Mouse (Mus musculus): Measurements from ENCODE around the gene Oxt. TPM values are rescaled to one million over a fixed set of nuclear protein-coding genes. Genes with fewer than 3 reads are reported as not detected.

The Oxt gene
- polyA plus RNA-seq, 1 experiment from 2014 or later = not detected

DNA sequence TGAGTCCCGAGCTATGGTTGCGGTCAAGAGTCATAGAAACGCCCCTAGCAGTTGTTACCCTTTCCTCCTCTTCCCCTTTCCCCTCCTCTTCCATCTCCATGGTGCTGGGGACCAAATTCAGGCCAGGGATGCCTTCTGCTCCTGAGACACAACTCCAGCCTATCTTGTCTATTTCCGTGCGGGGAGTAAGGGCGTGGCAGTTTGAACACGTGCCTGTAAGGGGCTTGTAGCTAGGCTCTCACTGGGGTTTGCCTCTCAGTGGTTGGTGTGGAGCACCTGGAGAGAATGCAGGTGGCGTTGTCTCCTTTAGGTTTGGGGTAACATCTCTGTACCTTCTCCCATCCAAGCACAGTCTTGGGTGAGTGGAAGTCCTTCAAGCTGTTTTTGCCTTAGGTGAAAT is 3.8 kb downstream of the Oxt start:
- H3K27ac ChIP-seq (replicated peaks) = no peak overlapping the region
- peaks cover 89% of the 10 kb centered on the region for H3K27me3 ChIP-seq
- peaks cover 32% of the 10 kb centered on the region for H3K4me1 ChIP-seq
- 5% methylated on average over 8 of the region's 8 CpGs for WGBS
- H3K9me3 ChIP-seq (replicated peaks) = no peaks in the 10 kb centered on the region
- ATAC-seq (ENCODE audit: insufficient number of reproducible peaks, low FRiP score, low TSS enrichment, low read depth) = no peak
- H3K4me2 ChIP-seq (replicated peaks) = peak overlapping the region; percentile 64; the same call in 1 of the 2 replicates
- no peaks in the 10 kb centered on the region for H3K36me3 ChIP-seq
- no peak overlapping the region for H3K9ac ChIP-seq
- H3K4me3 ChIP-seq (replicated peaks) = peak overlapping the region; percentile 39

DNA sequence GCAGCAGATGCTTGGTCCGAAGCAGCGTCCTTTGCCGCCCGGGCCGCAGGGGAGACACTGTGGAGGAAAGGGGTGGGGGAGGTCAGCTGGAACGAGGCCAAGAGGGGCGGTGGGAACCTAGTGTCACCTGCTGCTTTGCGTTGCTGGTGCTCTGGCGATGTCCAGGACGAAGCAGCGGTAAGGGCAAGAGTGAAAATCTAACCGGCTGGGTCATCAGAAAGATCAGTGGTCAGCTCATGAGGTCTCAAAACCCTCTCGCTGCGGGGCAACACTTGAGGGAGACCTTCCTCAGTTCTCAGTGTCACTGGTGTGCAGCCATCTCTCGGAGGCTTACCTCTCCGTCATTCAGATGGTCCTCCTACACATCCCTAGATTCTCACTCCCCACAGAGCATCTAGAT is 5.2 kb downstream of the Oxt start:
- H3K36me3 ChIP-seq = no peaks in the 10 kb centered on the region
- no peaks in the 10 kb centered on the region for H3K9me3 ChIP-seq (replicated peaks)
- WGBS = 3% methylated on average over 16 of the region's 16 CpGs
- no peak overlapping the region for H3K27ac ChIP-seq (replicated peaks)
- peaks cover 30% of the 10 kb centered on the region for H3K4me1 ChIP-seq
- no peak for ATAC-seq (ENCODE audit: insufficient number of reproducible peaks, low FRiP score, low TSS enrichment, low read depth)
- peaks cover 75% of the 10 kb centered on the region for H3K27me3 ChIP-seq
- peak overlapping the region; percentile 64 for H3K4me2 ChIP-seq (replicated peaks)
- H3K4me3 ChIP-seq (replicated peaks) = peak overlapping the region; percentile 39
- H3K9ac ChIP-seq = no peak overlapping the region

GRCm38 (mm10) chr2:130582552-130582951 is 6.6 kb downstream of the Oxt start, which contains the start of gene Avp:
Avp (minus strand) TSS chr2:130582554.
- 31% methylated on average over 10 of the region's 10 CpGs for WGBS
- Histone ChIP-seq H3K27me3 (peaks cover 62% of the 10 kb centered on the region), H3K4me3 (replicated peaks) (no peak within 1 kb of the TSS), H3K9me3 (replicated peaks) (no peaks in the 10 kb centered on the region), H3K4me2 (replicated peaks) (peak within 1 kb of the TSS; percentile 64; the same call in 1 of the 2 replicates), H3K4me1 (peaks cover 16% of the 10 kb centered on the region), H3K9ac (no peak within 1 kb of the TSS), H3K36me3 (no peaks in the 10 kb centered on the region), H3K27ac (replicated peaks) (no peak within 1 kb of the TSS)
- ATAC-seq (ENCODE audit: insufficient number of reproducible peaks, low FRiP score, low TSS enrichment, low read depth) = no peak

DNA sequence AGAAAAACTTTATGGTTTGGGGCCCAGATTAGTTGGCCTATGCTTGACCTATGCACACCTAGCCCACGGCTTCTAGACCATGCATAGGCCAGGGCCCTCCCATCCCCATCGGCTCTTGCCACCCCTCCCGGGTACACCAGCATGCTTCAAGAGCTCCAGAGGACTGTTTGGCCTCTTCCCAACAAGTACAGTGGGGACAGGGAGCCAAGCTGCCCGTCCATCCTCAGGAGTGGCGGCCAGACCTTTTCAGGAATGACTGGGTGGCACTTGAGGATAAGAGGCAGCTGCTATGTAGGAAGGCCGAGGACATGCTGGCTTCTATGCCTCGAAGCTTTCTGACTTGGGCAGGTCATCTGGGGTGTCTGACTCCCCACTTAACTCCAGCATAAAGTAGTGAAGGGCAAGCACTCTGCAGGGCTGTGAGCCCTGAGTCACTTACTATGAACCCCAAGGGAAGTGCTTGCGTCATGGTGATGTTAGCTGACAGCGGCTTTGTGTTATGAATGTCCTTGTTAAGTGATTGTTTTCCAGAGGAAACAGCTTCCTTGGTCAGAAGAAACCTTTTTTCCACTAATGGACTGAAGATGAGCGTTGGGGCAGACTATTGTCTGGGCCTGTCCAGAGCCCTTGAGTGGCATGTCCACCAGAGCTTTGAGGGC is 8.1 kb downstream of the Oxt start:
- no peak for ATAC-seq (ENCODE audit: insufficient number of reproducible peaks, low FRiP score, low TSS enrichment, low read depth)
- 81% methylated on average over 10 of the region's 10 CpGs for WGBS
- H3K9me3 ChIP-seq (replicated peaks) = no peaks in the 10 kb centered on the region
- H3K4me2 ChIP-seq (replicated peaks) = no peak overlapping the region
- no peak overlapping the region for H3K27ac ChIP-seq (replicated peaks)
- H3K27me3 ChIP-seq = peaks cover 47% of the 10 kb centered on the region
- no peaks in the 10 kb centered on the region for H3K36me3 ChIP-seq
- H3K4me1 ChIP-seq = peaks cover 13% of the 10 kb centered on the region
- H3K9ac ChIP-seq = no peak overlapping the region
- H3K4me3 ChIP-seq (replicated peaks) = no peak overlapping the region

- Histone ChIP-seq H3K9ac (no peak overlapping the region), H3K4me1 (peaks cover 3% of the 10 kb centered on the region), H3K27me3 (peaks cover 27% of the 10 kb centered on the region), H3K27ac (replicated peaks) (no peak overlapping the region), H3K9me3 (replicated peaks) (no peaks in the 10 kb centered on the region), H3K4me2 (replicated peaks) (no peak overlapping the region), H3K4me3 (replicated peaks) (no peak overlapping the region), H3K36me3 (peaks cover 10% of the 10 kb centered on the region)
- WGBS = 80% methylated on average over 6 of the region's 6 CpGs
- no peak for ATAC-seq (ENCODE audit: insufficient number of reproducible peaks, low FRiP score, low TSS enrichment, low read depth)
These were observed 10.0 kb downstream of the Oxt start for GRCm38 (mm10) chr2:130586016-130586415.

DNA sequence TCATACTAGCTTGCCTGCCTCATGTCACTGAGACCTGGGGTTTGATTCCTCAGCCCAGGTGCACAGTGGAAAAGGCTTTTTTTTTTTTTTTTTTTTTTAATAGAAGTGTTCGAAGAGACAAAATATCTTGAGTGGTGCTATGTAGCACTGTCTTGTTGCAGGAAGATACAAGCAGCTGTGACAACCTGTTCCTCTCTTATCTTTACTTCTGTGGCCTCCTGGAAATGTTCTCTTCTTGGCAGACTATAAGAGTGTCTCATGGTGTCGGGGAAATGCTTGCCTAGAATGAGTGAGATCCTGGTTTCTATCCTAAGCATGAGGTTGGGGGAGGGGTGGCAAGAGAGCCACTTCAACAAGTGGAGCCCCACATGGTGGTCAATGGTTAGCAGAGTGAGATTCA is 12.4 kb downstream of the Oxt start:
- Histone ChIP-seq H3K4me2 (replicated peaks) (no peak overlapping the region), H3K27ac (replicated peaks) (no peak overlapping the region), H3K9ac (no peak overlapping the region), H3K27me3 (peaks cover 5% of the 10 kb centered on the region; the same call in 1 of the 2 replicates), H3K4me1 (no peaks in the 10 kb centered on the region), H3K9me3 (replicated peaks) (no peaks in the 10 kb centered on the region), H3K36me3 (peaks cover 20% of the 10 kb centered on the region), H3K4me3 (replicated peaks) (no peak overlapping the region)
- 75% methylated on average over 2 of the region's 2 CpGs for WGBS
- ATAC-seq (ENCODE audit: insufficient number of reproducible peaks, low FRiP score, low TSS enrichment, low read depth) = no peak

- Histone ChIP-seq H3K36me3 (peaks cover 24% of the 10 kb centered on the region), H3K27me3 (0 out of 2 replicates have a peak, but pooled peaks cover under 1% of the 10 kb centered on the region), H3K4me3 (replicated peaks) (no peak overlapping the region), H3K4me2 (replicated peaks) (no peak overlapping the region), H3K27ac (replicated peaks) (no peak overlapping the region), H3K9me3 (replicated peaks) (no peaks in the 10 kb centered on the region), H3K9ac (no peak overlapping the region), H3K4me1 (no peaks in the 10 kb centered on the region)
- ATAC-seq (ENCODE audit: insufficient number of reproducible peaks, low FRiP score, low TSS enrichment, low read depth) = no peak
- WGBS = 59% methylated on average over 4 of the region's 4 CpGs
These were observed 13.2 kb downstream of the Oxt start for GRCm38 (mm10) chr2:130589157-130589556.

- H3K4me1 ChIP-seq = no peaks in the 10 kb centered on the region
- 89% methylated on average over 2 of the region's 2 CpGs for WGBS
- H3K27me3 ChIP-seq = no peaks in the 10 kb centered on the region
- no peak overlapping the region for H3K4me2 ChIP-seq (replicated peaks)
- H3K4me3 ChIP-seq (replicated peaks) = no peak overlapping the region
- no peak overlapping the region for H3K27ac ChIP-seq (replicated peaks)
- no peak overlapping the region for H3K9ac ChIP-seq
- no peaks in the 10 kb centered on the region for H3K9me3 ChIP-seq (replicated peaks)
- no peak for ATAC-seq (ENCODE audit: insufficient number of reproducible peaks, low FRiP score, low TSS enrichment, low read depth)
- peaks cover 29% of the 10 kb centered on the region for H3K36me3 ChIP-seq
These were observed 13.8 kb downstream of the Oxt start for GRCm38 (mm10) chr2:130589761-130590160.

DNA sequence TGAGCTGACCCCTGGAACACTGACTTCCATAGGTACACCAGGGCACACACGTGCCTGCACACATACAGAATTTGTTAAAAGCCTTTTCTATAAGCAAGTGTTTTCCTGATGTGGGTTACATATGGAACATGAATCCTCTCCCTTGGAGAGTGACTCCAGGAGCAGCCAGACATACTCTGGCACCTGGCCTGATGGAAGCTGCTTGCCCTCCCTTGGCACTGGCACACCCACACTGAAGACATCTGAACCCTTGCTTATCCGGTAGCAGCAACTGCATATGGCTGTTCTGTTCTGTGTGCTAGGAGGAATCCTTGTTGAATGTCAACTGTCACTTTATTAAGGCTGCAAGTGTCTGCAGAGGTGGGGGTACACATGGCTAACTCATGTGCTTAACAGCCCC is 15.0 kb downstream of the Oxt start:
- Histone ChIP-seq H3K4me3 (replicated peaks) (no peak overlapping the region), H3K27ac (replicated peaks) (no peak overlapping the region), H3K4me1 (no peaks in the 10 kb centered on the region), H3K9me3 (replicated peaks) (no peaks in the 10 kb centered on the region), H3K9ac (no peak overlapping the region), H3K36me3 (peaks cover 42% of the 10 kb centered on the region), H3K27me3 (no peaks in the 10 kb centered on the region), H3K4me2 (replicated peaks) (no peak overlapping the region)
- 90% methylated on average over 2 of the region's 2 CpGs for WGBS
- ATAC-seq (ENCODE audit: insufficient number of reproducible peaks, low FRiP score, low TSS enrichment, low read depth) = no peak

DNA sequence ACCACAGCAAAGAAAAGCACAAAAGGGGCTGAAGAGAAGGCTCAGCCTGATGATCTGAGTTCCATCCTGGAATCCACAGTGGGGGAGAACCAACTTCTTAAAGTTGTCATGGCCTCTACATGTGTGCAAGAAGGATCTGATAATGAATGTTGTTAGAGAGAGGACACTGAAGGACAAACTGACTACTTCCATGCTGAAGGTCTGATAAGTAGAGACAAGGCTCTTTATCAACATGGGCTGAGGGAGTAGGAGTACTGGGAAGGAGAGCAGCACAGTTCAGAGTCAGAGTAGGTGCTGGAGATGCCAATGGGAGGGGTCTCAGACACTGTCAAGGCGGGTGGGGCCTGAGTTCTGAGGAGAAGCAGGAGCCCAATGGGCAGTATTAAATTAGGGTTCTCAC is 19.6 kb downstream of the Oxt start:
- no peaks in the 10 kb centered on the region for H3K9me3 ChIP-seq (replicated peaks)
- no peak overlapping the region for H3K4me2 ChIP-seq (replicated peaks)
- peaks cover 76% of the 10 kb centered on the region for H3K36me3 ChIP-seq
- H3K27me3 ChIP-seq = no peaks in the 10 kb centered on the region
- 83% methylated on average over 1 of the region's 1 CpGs for WGBS
- no peak overlapping the region for H3K27ac ChIP-seq (replicated peaks)
- H3K4me1 ChIP-seq = no peaks in the 10 kb centered on the region
- H3K4me3 ChIP-seq (replicated peaks) = no peak overlapping the region
- H3K9ac ChIP-seq = no peak overlapping the region
- ATAC-seq (ENCODE audit: insufficient number of reproducible peaks, low FRiP score, low TSS enrichment, low read depth) = no peak

- Histone ChIP-seq H3K4me3 (replicated peaks) (no peak overlapping the region), H3K9ac (no peak overlapping the region), H3K36me3 (peaks cover 82% of the 10 kb centered on the region), H3K9me3 (replicated peaks) (no peaks in the 10 kb centered on the region), H3K27me3 (no peaks in the 10 kb centered on the region), H3K4me2 (replicated peaks) (no peak overlapping the region), H3K27ac (replicated peaks) (no peak overlapping the region), H3K4me1 (no peaks in the 10 kb centered on the region)
- 15% methylated on average over 1 of the region's 1 CpGs for WGBS
- no peak for ATAC-seq (ENCODE audit: insufficient number of reproducible peaks, low FRiP score, low TSS enrichment, low read depth)
These were observed 21.6 kb downstream of the Oxt start for GRCm38 (mm10) chr2:130597601-130598010.

DNA sequence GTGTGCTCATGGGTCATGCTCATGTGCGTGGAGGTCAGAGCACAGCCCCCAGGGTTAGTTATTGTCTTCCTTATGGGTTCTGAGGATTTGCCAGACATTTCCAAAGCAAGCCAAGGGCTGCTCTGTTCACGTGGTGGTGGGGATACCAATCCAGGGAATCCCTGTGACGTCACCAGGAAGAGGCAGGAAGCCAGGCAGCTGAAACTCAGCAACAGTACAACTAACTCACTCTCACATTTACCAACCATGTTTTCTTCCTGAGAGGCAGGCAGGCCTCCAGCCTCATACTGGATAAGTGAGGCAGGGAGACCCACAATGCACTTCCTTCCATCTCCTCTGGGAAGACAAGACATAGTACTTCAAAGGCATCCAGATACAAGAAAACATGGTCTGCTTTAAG is 22.4 kb downstream of the Oxt start:
- Histone ChIP-seq H3K36me3 (peaks cover 85% of the 10 kb centered on the region), H3K27ac (replicated peaks) (no peak overlapping the region), H3K9ac (no peak overlapping the region), H3K4me3 (replicated peaks) (no peak overlapping the region), H3K4me2 (replicated peaks) (no peak overlapping the region), H3K27me3 (no peaks in the 10 kb centered on the region), H3K9me3 (replicated peaks) (no peaks in the 10 kb centered on the region), H3K4me1 (no peaks in the 10 kb centered on the region)
- no peak for ATAC-seq (ENCODE audit: insufficient number of reproducible peaks, low FRiP score, low TSS enrichment, low read depth)
- 76% methylated on average over 3 of the region's 3 CpGs for WGBS

All from embryonic facial prominence, embryonic 15.5 days (tissue).